Mouse (Mus musculus): ENCODE data around the gene Casc3. TPM values are rescaled to one million over a fixed set of nuclear protein-coding genes. Genes with fewer than 3 reads are reported as not detected.

Casc3 gene
- polyA plus RNA-seq, 1 experiment = 22.0 TPM

- no peaks in the 10 kb centered on the region for H3K36me3 ChIP-seq (ENCODE audit: control insufficient read depth, insufficient read depth, low read length)
- no peaks in the 10 kb centered on the region for H3K27me3 ChIP-seq (ENCODE audit: control insufficient read depth, insufficient read depth, low read length)
- no peak overlapping the region for H3K27ac ChIP-seq (ENCODE audit: insufficient read depth, low read depth, low read length)
- no peak overlapping the region for H3K4me3 ChIP-seq (ENCODE audit: low read depth, low read length)
- peaks cover 26% of the 10 kb centered on the region for H3K4me1 ChIP-seq (ENCODE audit: control insufficient read depth, insufficient read depth, insufficient read length, low read length)
- TF ChIP-seq POLR2A (IDR thresholded peaks at IDR 0.05; ENCODE audit: low read depth, low read length) (no peak), CTCF (IDR thresholded peaks at IDR 0.05; ENCODE audit: extremely low read depth, insufficient read length, insufficient replicate concordance, low read depth, low read length) (peak; percentile 46; the same call in 1 of the 2 replicates)
- WGBS = 85% methylated on average over 1 of the region's 1 CpGs
Observed at GRCm38 (mm10) chr11:98787691-98788090, 17.0 kb upstream of the Casc3 start.

GRCm38 (mm10) chr11:98788139-98788538 lies 16.6 kb upstream of the Casc3 start:
- peaks cover 23% of the 10 kb centered on the region for H3K4me1 ChIP-seq (ENCODE audit: control insufficient read depth, insufficient read depth, insufficient read length, low read length)

GRCm38 (mm10) chr11:98788550-98789218 lies 16.0 kb upstream of the Casc3 start:
- Histone ChIP-seq H3K36me3 (ENCODE audit: control insufficient read depth, insufficient read depth, low read length) (no peaks in the 10 kb centered on the region), H3K27ac (ENCODE audit: insufficient read depth, low read depth, low read length) (peak overlapping the region; percentile 67), H3K4me1 (ENCODE audit: control insufficient read depth, insufficient read depth, insufficient read length, low read length) (peaks cover 22% of the 10 kb centered on the region), H3K27me3 (ENCODE audit: control insufficient read depth, insufficient read depth, low read length) (no peaks in the 10 kb centered on the region), H3K4me3 (ENCODE audit: low read depth, low read length) (peak overlapping the region; percentile 60)
- WGBS = 3% methylated on average over 18 of the region's 18 CpGs
- TF ChIP-seq CTCF (IDR thresholded peaks at IDR 0.05; ENCODE audit: extremely low read depth, insufficient read length, insufficient replicate concordance, low read depth, low read length) (peak; percentile 74; the same call in 1 of the 2 replicates), POLR2A (IDR thresholded peaks at IDR 0.05; ENCODE audit: low read depth, low read length) (no peak; the same call in 1 of the 2 replicates)

More at GRCm38 (mm10) chr11:98788139-98788538, 16.6 kb upstream of the Casc3 start:
- 92% methylated on average over 5 of the region's 5 CpGs for WGBS
- Histone ChIP-seq H3K36me3 (ENCODE audit: control insufficient read depth, insufficient read depth, low read length) (no peaks in the 10 kb centered on the region), H3K27me3 (ENCODE audit: control insufficient read depth, insufficient read depth, low read length) (no peaks in the 10 kb centered on the region), H3K4me3 (ENCODE audit: low read depth, low read length) (no peak overlapping the region), H3K27ac (ENCODE audit: insufficient read depth, low read depth, low read length) (peak overlapping the region; percentile 67)
- TF ChIP-seq CTCF (IDR thresholded peaks at IDR 0.05; ENCODE audit: extremely low read depth, insufficient read length, insufficient replicate concordance, low read depth, low read length) = no peak
- TF ChIP-seq POLR2A (IDR thresholded peaks at IDR 0.05; ENCODE audit: low read depth, low read length) = no peak

- peak overlapping the region; percentile 60 for H3K4me3 ChIP-seq (ENCODE audit: low read depth, low read length)
- peaks cover 15% of the 10 kb centered on the region for H3K4me1 ChIP-seq (ENCODE audit: control insufficient read depth, insufficient read depth, insufficient read length, low read length)
- WGBS = under 1% methylated on average over 25 of the region's 25 CpGs
- H3K27me3 ChIP-seq (ENCODE audit: control insufficient read depth, insufficient read depth, low read length) = no peaks in the 10 kb centered on the region
- H3K27ac ChIP-seq (ENCODE audit: insufficient read depth, low read depth, low read length) = peak overlapping the region; percentile 54
- H3K36me3 ChIP-seq (ENCODE audit: control insufficient read depth, insufficient read depth, low read length) = no peaks in the 10 kb centered on the region
- no peak for TF ChIP-seq CTCF (IDR thresholded peaks at IDR 0.05; ENCODE audit: extremely low read depth, insufficient read length, insufficient replicate concordance, low read depth, low read length)
- TF ChIP-seq POLR2A (IDR thresholded peaks at IDR 0.05; ENCODE audit: low read depth, low read length) = no peak
Observed at GRCm38 (mm10) chr11:98789219-98789807, 15.4 kb upstream of the Casc3 start.

DNA sequence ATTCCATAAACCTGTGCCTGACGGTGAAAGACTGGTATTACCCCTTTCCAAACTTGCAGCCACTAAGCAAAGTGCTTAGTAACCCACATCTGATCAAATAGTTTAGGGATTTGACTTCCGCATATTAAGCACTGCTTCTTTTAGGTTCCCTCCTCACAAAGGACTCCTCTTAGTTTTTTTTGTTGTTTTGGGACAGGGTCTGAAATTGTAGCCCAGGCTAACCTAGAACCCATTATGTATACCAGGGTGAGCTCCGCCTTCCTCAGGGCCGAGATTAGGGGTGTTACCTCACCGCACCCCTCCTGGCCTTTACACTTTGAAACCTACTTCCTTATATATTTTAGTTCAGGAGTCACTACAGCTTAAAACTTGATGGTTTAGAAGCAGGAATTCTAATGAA lies 14.9 kb upstream of the Casc3 start:
- H3K27ac ChIP-seq (ENCODE audit: insufficient read depth, low read depth, low read length) = peak overlapping the region; percentile 52
- H3K27me3 ChIP-seq (ENCODE audit: control insufficient read depth, insufficient read depth, low read length) = no peaks in the 10 kb centered on the region
- H3K4me3 ChIP-seq (ENCODE audit: low read depth, low read length) = no peak overlapping the region
- H3K4me1 ChIP-seq (ENCODE audit: control insufficient read depth, insufficient read depth, insufficient read length, low read length) = peaks cover 12% of the 10 kb centered on the region
- H3K36me3 ChIP-seq (ENCODE audit: control insufficient read depth, insufficient read depth, low read length) = no peaks in the 10 kb centered on the region
- TF ChIP-seq POLR2A (IDR thresholded peaks at IDR 0.05; ENCODE audit: low read depth, low read length) (no peak), CTCF (IDR thresholded peaks at IDR 0.05; ENCODE audit: extremely low read depth, insufficient read length, insufficient replicate concordance, low read depth, low read length) (no peak)
- WGBS = 11% methylated on average over 5 of the region's 5 CpGs

DNA sequence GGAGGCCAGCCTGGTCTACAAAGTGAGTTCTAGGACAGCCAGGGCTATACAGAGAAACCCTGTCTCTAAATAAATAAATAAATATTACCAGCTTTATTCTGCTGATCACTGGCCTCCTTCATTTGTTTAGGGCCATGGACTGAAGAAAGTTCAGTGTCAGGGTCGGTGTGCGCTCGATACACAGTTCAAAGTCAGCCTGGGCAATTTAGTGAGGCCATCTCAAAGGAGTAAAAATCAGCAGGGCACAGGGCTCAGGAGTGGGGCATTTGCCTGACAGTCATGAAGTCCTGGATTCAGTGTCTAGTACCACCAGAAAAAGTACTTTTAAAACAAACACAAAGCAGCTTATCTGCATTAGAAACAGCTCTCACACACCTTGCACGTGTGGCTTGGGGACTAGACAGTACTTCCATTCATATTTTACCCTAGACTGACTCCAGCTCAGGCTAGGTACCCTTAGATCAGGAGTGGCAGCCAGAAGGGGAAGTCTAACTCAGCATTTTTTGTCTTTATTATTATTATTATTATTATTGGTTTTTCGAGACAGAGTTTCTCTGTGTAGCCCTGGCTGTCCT lies 14.0 kb upstream of the Casc3 start:
- TF ChIP-seq CTCF (IDR thresholded peaks at IDR 0.05; ENCODE audit: extremely low read depth, insufficient read length, insufficient replicate concordance, low read depth, low read length) (no peak), POLR2A (IDR thresholded peaks at IDR 0.05; ENCODE audit: low read depth, low read length) (no peak)
- WGBS = 47% methylated on average over 5 of the region's 5 CpGs
- Histone ChIP-seq H3K4me3 (ENCODE audit: low read depth, low read length) (no peak overlapping the region), H3K4me1 (ENCODE audit: control insufficient read depth, insufficient read depth, insufficient read length, low read length) (peaks cover 6% of the 10 kb centered on the region), H3K36me3 (ENCODE audit: control insufficient read depth, insufficient read depth, low read length) (no peaks in the 10 kb centered on the region), H3K27me3 (ENCODE audit: control insufficient read depth, insufficient read depth, low read length) (no peaks in the 10 kb centered on the region), H3K27ac (ENCODE audit: insufficient read depth, low read depth, low read length) (peak overlapping the region; percentile 52)

- Histone ChIP-seq H3K4me1 (ENCODE audit: control insufficient read depth, insufficient read depth, insufficient read length, low read length) (no peaks in the 10 kb centered on the region; the same call in 1 of the 2 replicates), H3K27me3 (ENCODE audit: control insufficient read depth, insufficient read depth, low read length) (no peaks in the 10 kb centered on the region), H3K4me3 (ENCODE audit: low read depth, low read length) (no peak overlapping the region), H3K27ac (ENCODE audit: insufficient read depth, low read depth, low read length) (no peak overlapping the region), H3K36me3 (ENCODE audit: control insufficient read depth, insufficient read depth, low read length) (no peaks in the 10 kb centered on the region)
- TF ChIP-seq POLR2A (IDR thresholded peaks at IDR 0.05; ENCODE audit: low read depth, low read length) = no peak
- TF ChIP-seq CTCF (IDR thresholded peaks at IDR 0.05; ENCODE audit: extremely low read depth, insufficient read length, insufficient replicate concordance, low read depth, low read length) = no peak
- 91% methylated on average over 1 of the region's 1 CpGs for WGBS
Observed at GRCm38 (mm10) chr11:98791448-98791847, 13.3 kb upstream of the Casc3 start.

Data from small intestine, adult 2 months (tissue).